Mouse (Mus musculus) MEL (cell line): ENCODE results near the gene Ndufa13. TPM values are rescaled to one million over a fixed set of nuclear protein-coding genes. Genes with fewer than 3 reads are reported as not detected.

Source experiments
- DNase-seq: peaks from one replicate; pipeline ENCODE4 v3.0.0; 2011; ENCODE audit warnings: low read depth, low spot score
- H3K27ac ChIP-seq: 2 replicates; pipeline ENCODE4 v1.5.1; 2012; ENCODE audit warnings: low read depth, mild to moderate bottlenecking, control low read depth, low read length, moderate library complexity; ENCODE audit not compliant: control insufficient read depth
- H3K27me3 ChIP-seq, 2 experiments: fragments of 150-350 bp in 1 of 2; sonication (generic) in 1 of 2; 2 replicates each; pipeline ENCODE4 v1.6.1; 2012; ENCODE audit warnings: low read length in 2 of 2, mild to moderate bottlenecking in 2 of 2, improper control_type of control experiment in 1 of 2, moderate library complexity in 1 of 2; ENCODE audit not compliant: insufficient read depth in 2 of 2, control insufficient read depth in 1 of 2
- H3K36me3 ChIP-seq, 2 experiments: 2 replicates each; pipeline ENCODE4 v1.6.1; 2012 to 2014; ENCODE audit warnings: low read length in 2 of 2, improper control_type of control experiment in 1 of 2, inconsistent platforms in 1 of 2, mild to moderate bottlenecking in 1 of 2; ENCODE audit not compliant: insufficient read depth in 2 of 2, control insufficient read depth in 1 of 2
- H3K4me1 ChIP-seq, 2 experiments: fragments of 150-350 bp in 1 of 2; sonication (generic) in 1 of 2; 2 replicates each; pipeline ENCODE4 v1.6.1; 2012; ENCODE audit warnings: low read length in 2 of 2, improper control_type of control experiment in 1 of 2, mild to moderate bottlenecking in 1 of 2; ENCODE audit not compliant: insufficient read depth in 2 of 2, control insufficient read depth in 1 of 2
- H3K4me3 ChIP-seq, 2 experiments: fragments of 150-350 bp in 1 of 2; sonication (generic) in 1 of 2; 2 replicates each; pipeline ENCODE4 v1.5.1; 2012; ENCODE audit warnings: low read depth in 2 of 2, low read length in 2 of 2, mild to moderate bottlenecking in 2 of 2, moderate library complexity in 2 of 2, control low read depth in 1 of 2, improper control_type of control experiment in 1 of 2; ENCODE audit not compliant: control insufficient read depth in 1 of 2, insufficient read depth in 1 of 2
- H3K79me2 ChIP-seq: 2 replicates; pipeline ENCODE4 v1.6.1; 2012; ENCODE audit warnings: mild to moderate bottlenecking, low read length, moderate library complexity; ENCODE audit not compliant: control insufficient read depth, poor library complexity, insufficient read depth
- H3K9ac ChIP-seq: 2 replicates; pipeline ENCODE4 v1.6.1; 2012; ENCODE audit warnings: low read depth, mild to moderate bottlenecking, control low read depth, low read length, moderate library complexity; ENCODE audit not compliant: control insufficient read depth, poor library complexity, severe bottlenecking
- H3K9me3 ChIP-seq: fragments of 150-350 bp; sonication (generic); replicated peaks from 2 replicates; pipeline ENCODE4 v1.6.1; 2012; ENCODE audit warnings: mild to moderate bottlenecking, low read length, improper control_type of control experiment, moderate library complexity; ENCODE audit not compliant: insufficient read depth
- CHD2 ChIP-seq: IDR thresholded peaks from 2 replicates; pipeline ENCODE4 v1.6.1; 2011; ENCODE audit warnings: low read length, improper control_type of control experiment
- EP300 ChIP-seq, 2 experiments: IDR thresholded peaks; 2 replicates each; pipeline ENCODE4 v1.6.1; 2011; ENCODE audit warnings: improper control_type of control experiment in 2 of 2, low read length in 2 of 2, low read depth in 1 of 2, mild to moderate bottlenecking in 1 of 2
- GABPA ChIP-seq: IDR thresholded peaks from 2 replicates; pipeline ENCODE4 v1.6.1; 2012; ENCODE audit warnings: low read depth, mild to moderate bottlenecking, inconsistent platforms, low read length, improper control_type of control experiment, moderate library complexity
- GATA1 ChIP-seq: IDR thresholded peaks from 2 replicates; pipeline ENCODE4 v1.6.1; 2011; ENCODE audit warnings: low read depth, low read length, improper control_type of control experiment
- HCFC1 ChIP-seq: IDR thresholded peaks from 2 replicates; pipeline ENCODE4 v1.6.1; 2012; ENCODE audit warnings: low read depth, mild to moderate bottlenecking, inconsistent platforms, low read length, improper control_type of control experiment, moderate library complexity
- JUND ChIP-seq: IDR thresholded peaks from 2 replicates; pipeline ENCODE4 v1.6.1; 2011; ENCODE audit warnings: low read depth, mild to moderate bottlenecking, improper control_type of control experiment, low read length
- NRF1 ChIP-seq: IDR thresholded peaks from 2 replicates; pipeline ENCODE4 v1.6.1; 2014; ENCODE audit warnings: low read depth, mild to moderate bottlenecking, inconsistent platforms, low read length, improper control_type of control experiment, moderate library complexity; ENCODE audit not compliant: poor library complexity, insufficient read depth, severe bottlenecking
- POLR2A ChIP-seq, 2 experiments: IDR thresholded peaks; 2 replicates each; pipeline ENCODE4 v1.6.1; 2011 to 2012; ENCODE audit warnings: low read length in 2 of 2, mild to moderate bottlenecking in 2 of 2, control low read depth in 1 of 2, improper control_type of control experiment in 1 of 2, low read depth in 1 of 2, moderate library complexity in 1 of 2; ENCODE audit not compliant: control insufficient read depth in 1 of 2, insufficient read depth in 1 of 2, poor library complexity in 1 of 2
- POLR2AphosphoS2 ChIP-seq: IDR thresholded peaks from 2 replicates; pipeline ENCODE4 v1.6.1; 2011; ENCODE audit warnings: low read length, improper control_type of control experiment
- SMC3 ChIP-seq: IDR thresholded peaks from 2 replicates; pipeline ENCODE4 v1.6.1; 2011; ENCODE audit warnings: low read depth, low read length, improper control_type of control experiment
- USF1 ChIP-seq: IDR thresholded peaks from 2 replicates; pipeline ENCODE4 v1.6.1; 2014; ENCODE audit warnings: low read depth, mild to moderate bottlenecking, inconsistent platforms, low read length, improper control_type of control experiment, moderate library complexity
- ZKSCAN1 ChIP-seq: IDR thresholded peaks from 2 replicates; pipeline ENCODE4 v1.6.1; 2012; ENCODE audit warnings: low read depth, mild to moderate bottlenecking, inconsistent platforms, low read length, improper control_type of control experiment, moderate library complexity
- ZNF384 ChIP-seq: IDR thresholded peaks from 2 replicates; pipeline ENCODE4 v1.6.1; 2012; ENCODE audit warnings: low read depth, mild to moderate bottlenecking, inconsistent platforms, low read length, improper control_type of control experiment
- polyA plus RNA-seq, 2 experiments: library from polyadenylated mRNA; stranded (reverse) in 1 of 2; unstranded in 1 of 2; fragments of >175 nt in 1 of 2; fragments of >200 nt in 1 of 2; gene quantifications; 2 replicates each; pipeline versions ENCODE4 v1.2.1 to v1.2.4; 2012; ENCODE audit warnings: low replicate concordance in 2 of 2, low read depth in 1 of 2; ENCODE audit not compliant: insufficient read length in 2 of 2, insufficient read depth in 1 of 2, missing spikeins in 1 of 2
- total RNA-seq: library from RNA; depleted of rRNA; stranded (reverse); fragments of 300-350 nt; gene quantifications from 2 replicates; pipeline ENCODE4 v1.2.3, GENCODE M21; 2012; rRNA removed

The Ndufa13 gene
- total and polyA plus RNA-seq, 3 experiments: 97.7 to 114 TPM; not detected in 1

- Histone ChIP-seq H3K4me1 (peaks cover 0 to 9% of the 10 kb centered on the region in 2 experiments; a peak in 2 of 4 replicates), H3K36me3 (peaks cover 0 to 6% of the 10 kb centered on the region in 2 experiments; a peak in 2 of 4 replicates), H3K79me2 (no peaks in the 10 kb centered on the region), H3K9ac (no peak overlapping the region), H3K4me3 (no peak overlapping the region), H3K27ac (no peak overlapping the region), H3K27me3 (no peaks in the 10 kb centered on the region), H3K9me3 (no peaks in the 10 kb centered on the region)
- DNase-seq: no peak
- TF ChIP-seq ZKSCAN1 (no peak), POLR2AphosphoS2 (no peak), CHD2 (no peak), SMC3 (no peak), HCFC1 (no peak), POLR2A (IDR thresholded peaks at IDR 0.05; ENCODE audit: control insufficient read depth in 1 of 2, insufficient read depth in 1 of 2, low read depth in 1 of 2, low read length in 2 of 2, poor library complexity in 1 of 2) (no peak), NRF1 (no peak), GABPA (no peak), ZNF384 (no peak), EP300 (IDR thresholded peaks at IDR 0.05; ENCODE audit: low read depth in 1 of 2, low read length in 2 of 2) (no peak), USF1 (no peak), JUND (no peak), GATA1 (no peak)
Measured at GRCm38 (mm10) chr8:69847167-69848065, 54.9 kb downstream of the Ndufa13 start.

Other genes with a start within 250 kb of the Ndufa13 start
- gene Zfp964, start 248.1 kb downstream of the Ndufa13 start, total RNA-seq: 0.58 and 0.78 TPM in 2 replicates
- gene Zfp964, start 248.1 kb downstream of the Ndufa13 start, polyA plus RNA-seq: under 1 TPM in 1 of 2 experiments, not detected in 1; 0.52 TPM
- gene Zfp869, start 191.8 kb downstream of the Ndufa13 start, total RNA-seq: 15.7 and 17.9 TPM in 2 replicates
- gene Zfp869, start 191.8 kb downstream of the Ndufa13 start, polyA plus RNA-seq: 10 to 100 TPM in 1 of 2 experiments, not detected in 1; 13.0 TPM
- 0.46 and 0.65 TPM in 2 replicates for gene Zfp963, start 152.6 kb downstream of the Ndufa13 start, total RNA-seq
- gene Zfp963, start 152.6 kb downstream of the Ndufa13 start, polyA plus RNA-seq: under 1 TPM in 1 of 2 experiments, not detected in 1; 0.95 TPM
- 0.46 TPM in 1 of 2 replicates, not detected in the other for gene Gm20422, start 127.7 kb downstream of the Ndufa13 start, total RNA-seq
- gene Gm20422, start 127.7 kb downstream of the Ndufa13 start, polyA plus RNA-seq: not detected
- 50.9 and 52.4 TPM in 2 replicates for gene Atp13a1, start 111.4 kb downstream of the Ndufa13 start, total RNA-seq
- gene Atp13a1, start 111.4 kb downstream of the Ndufa13 start, polyA plus RNA-seq: 10 to 100 TPM in 1 of 2 experiments, not detected in 1; 83.7 TPM
- 10.5 and 12.3 TPM in 2 replicates for gene Zfp866, start 111.4 kb downstream of the Ndufa13 start, total RNA-seq
- 10 to 100 TPM in 1 of 2 experiments, not detected in 1; 11.7 TPM for gene Zfp866, start 111.4 kb downstream of the Ndufa13 start, polyA plus RNA-seq
- gene Gmip, start 93.9 kb downstream of the Ndufa13 start, total RNA-seq: 21.8 and 26.0 TPM in 2 replicates
- 10 to 100 TPM in 1 of 2 experiments, not detected in 1; 52.4 TPM for gene Gmip, start 93.9 kb downstream of the Ndufa13 start, polyA plus RNA-seq
- 0.77 and 0.85 TPM in 2 replicates for gene Lpar2, start 80.1 kb downstream of the Ndufa13 start, total RNA-seq
- gene Lpar2, start 80.1 kb downstream of the Ndufa13 start, polyA plus RNA-seq: 1 to 10 TPM in 1 of 2 experiments, not detected in 1; 2.8 TPM
- gene Pbx4, start 70.1 kb downstream of the Ndufa13 start, total RNA-seq: 7.2 and 9.3 TPM in 2 replicates
- gene Pbx4, start 70.1 kb downstream of the Ndufa13 start, polyA plus RNA-seq: 10 to 100 TPM in 1 of 2 experiments, not detected in 1; 15.6 TPM
- gene Cilp2, start 14.9 kb downstream of the Ndufa13 start, total RNA-seq: 0.04 TPM in 1 of 2 replicates, not detected in the other
- under 1 TPM in 1 of 2 experiments, not detected in 1; 0.03 TPM for gene Cilp2, start 14.9 kb downstream of the Ndufa13 start, polyA plus RNA-seq
- 2.1 and 3.4 TPM in 2 replicates for gene Tssk6, start 374 bp downstream of the Ndufa13 start, total RNA-seq
- 1 to 10 TPM in 1 of 2 experiments, not detected in 1; 3.8 TPM for gene Tssk6, start 374 bp downstream of the Ndufa13 start, polyA plus RNA-seq
- 1.2 and 8.2 TPM in 2 replicates for gene Yjefn3, start 154 bp upstream of the Ndufa13 start, total RNA-seq
- 1 to 10 TPM in 1 of 2 experiments, not detected in 1; 5.3 TPM for gene Yjefn3, start 154 bp upstream of the Ndufa13 start, polyA plus RNA-seq
- 101 and 111 TPM in 2 replicates for gene Gatad2a, start 93.8 kb upstream of the Ndufa13 start, total RNA-seq
- gene Gatad2a, start 93.8 kb upstream of the Ndufa13 start, polyA plus RNA-seq: 100 to 1,000 TPM in 1 of 2 experiments, 10 to 100 TPM in 1; 38.0 to 129 TPM
- 39.0 and 39.2 TPM in 2 replicates for gene Mau2, start 140.2 kb upstream of the Ndufa13 start, total RNA-seq
- 10 to 100 TPM in 1 of 2 experiments, not detected in 1; 43.4 TPM for gene Mau2, start 140.2 kb upstream of the Ndufa13 start, polyA plus RNA-seq
- gene Sugp1, start 140.3 kb upstream of the Ndufa13 start, total RNA-seq: 27.1 and 29.9 TPM in 2 replicates
- gene Sugp1, start 140.3 kb upstream of the Ndufa13 start, polyA plus RNA-seq: 10 to 100 TPM in 1 of 2 experiments, not detected in 1; 45.5 TPM
- 0.78 and 1.0 TPM in 2 replicates for gene Tm6sf2, start 170.4 kb upstream of the Ndufa13 start, total RNA-seq
- 1 to 10 TPM in 1 of 2 experiments, not detected in 1; 1.2 TPM for gene Tm6sf2, start 170.4 kb upstream of the Ndufa13 start, polyA plus RNA-seq
- not detected in 2 replicates for gene Hapln4, start 180.9 kb upstream of the Ndufa13 start, total RNA-seq
- gene Hapln4, start 180.9 kb upstream of the Ndufa13 start, polyA plus RNA-seq: under 1 TPM in 1 of 2 experiments, not detected in 1; 0.03 TPM
- not detected in 2 replicates for gene Ncan, start 218.3 kb upstream of the Ndufa13 start, total RNA-seq
- gene Ncan, start 218.3 kb upstream of the Ndufa13 start, polyA plus RNA-seq: not detected
- gene Nr2c2ap, start 228.8 kb upstream of the Ndufa13 start, total RNA-seq: 20.8 and 24.6 TPM in 2 replicates
- 10 to 100 TPM in 1 of 2 experiments, not detected in 1; 55.7 TPM for gene Nr2c2ap, start 228.8 kb upstream of the Ndufa13 start, polyA plus RNA-seq
- gene Rfxank, start 236.6 kb upstream of the Ndufa13 start, total RNA-seq: 5.0 and 5.5 TPM in 2 replicates
- gene Rfxank, start 236.6 kb upstream of the Ndufa13 start, polyA plus RNA-seq: 1 to 10 TPM in 1 of 2 experiments, not detected in 1; 7.2 TPM
- 49.5 and 62.8 TPM in 2 replicates for gene Borcs8, start 236.9 kb upstream of the Ndufa13 start, total RNA-seq
- 10 to 100 TPM in 1 of 2 experiments, not detected in 1; 73.0 TPM for gene Borcs8, start 236.9 kb upstream of the Ndufa13 start, polyA plus RNA-seq
- gene Mef2b, start 237.2 kb upstream of the Ndufa13 start, total RNA-seq: 2.0 and 2.5 TPM in 2 replicates
- gene Mef2b, start 237.2 kb upstream of the Ndufa13 start, polyA plus RNA-seq: 1 to 10 TPM in 1 of 2 experiments, not detected in 1; 6.5 TPM